16 mouse cellular contexts compared by ENCODE assay signal in the genomic region with DNA sequence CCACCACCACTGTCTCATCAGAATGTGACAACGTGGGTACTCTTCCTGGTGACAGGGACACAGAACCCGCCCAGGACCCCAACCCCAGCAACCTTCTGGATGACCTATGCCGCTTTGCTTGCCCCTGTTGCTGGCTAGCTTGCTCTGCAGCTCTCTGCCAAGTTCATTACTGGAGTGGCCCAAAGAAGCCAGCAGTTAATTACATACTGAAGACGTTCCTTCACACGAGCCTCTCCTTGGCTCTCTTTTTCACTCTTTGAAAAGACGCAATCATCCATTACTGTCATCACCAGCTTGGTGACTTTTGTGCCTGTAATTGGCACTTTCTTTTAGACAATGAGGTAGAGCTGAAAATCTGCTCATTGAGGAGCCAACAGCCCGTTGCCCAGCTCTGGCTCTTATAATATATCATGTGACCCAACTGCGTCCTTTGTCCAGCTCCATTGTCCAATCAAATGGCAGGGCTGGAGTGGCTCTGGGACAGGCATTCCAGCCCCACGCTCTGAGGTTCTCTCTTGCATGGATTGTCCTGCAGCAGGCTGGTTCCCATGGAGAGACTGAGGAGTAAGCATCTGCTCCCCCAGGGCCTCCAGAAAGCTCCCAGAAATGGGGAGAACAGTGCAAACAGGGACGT.
DNase-seq lines count a peak whose midpoint lies in the region; ATAC-seq and TF ChIP-seq lines count a peak whose summit lies in the region.
"Had no signal": no experiment of that assay in that cellular context is flagged by ENCODE, and none has a peak within 500 bp of the region (broad histone marks: within the 10 kb centered on the region; RNA-seq: fewer than 3 reads in every experiment).

No protein-coding gene starts in this region.

- no peak; the same call in 1 of the 2 replicates for ATAC-seq in cerebellum, adult (ENCODE audit: insufficient number of reproducible peaks, low FRiP score, low TSS enrichment)
- ATAC-seq in midbrain, postnatal 0 days (ENCODE audit: low FRiP score) = peak; percentile 86
- ATAC-seq in midbrain, embryonic 16.5 days = no peak; the same call in 1 of the 2 replicates
- ATAC-seq in forebrain, postnatal 0 days = peak; percentile 87
- peak; percentile 75 for ATAC-seq in neural tube, embryonic 13.5 days (ENCODE audit: low read depth)
- ATAC-seq in granulocyte monocyte progenitor cell, adult 5-6 weeks (replicated peaks; ENCODE audit: poor library complexity, severe bottlenecking) = no peak

- intact Hi-C loops in gastrocnemius, postnatal 14 days (cut with DNase I; ENCODE audit: low total_unique reads) = no loop called here

- no peak overlapping the region for H3K4me3 ChIP-seq in midbrain, postnatal 0 days (ENCODE audit: low read depth, low read length)
- H3K4me3 ChIP-seq in midbrain, embryonic 16.5 days (ENCODE audit: low read depth, low read length) = no peak overlapping the region
- no peak overlapping the region for H3K4me3 ChIP-seq in forebrain, postnatal 0 days (ENCODE audit: low read depth, low read length)
- H3K4me3 ChIP-seq in neural tube, embryonic 13.5 days = no peak overlapping the region
- H3K4me3 ChIP-seq: limb, embryonic 10.5 days had no signal

- H3K4me1 ChIP-seq in midbrain, postnatal 0 days (ENCODE audit: insufficient read depth, low read length) = no peaks in the 10 kb centered on the region
- H3K4me1 ChIP-seq in midbrain, embryonic 16.5 days (ENCODE audit: control insufficient read depth, insufficient read depth, low read length) = peaks cover 2% of the 10 kb centered on the region; the same call in 1 of the 2 replicates
- peaks cover 5% of the 10 kb centered on the region; the same call in 1 of the 2 replicates for H3K4me1 ChIP-seq in forebrain, postnatal 0 days (ENCODE audit: insufficient read depth)
- peaks cover 28% of the 10 kb centered on the region for H3K4me1 ChIP-seq in neural tube, embryonic 13.5 days (replicated peaks)

- H3K27ac ChIP-seq in midbrain, postnatal 0 days (ENCODE audit: low read depth, low read length) = no peak overlapping the region
- no peak overlapping the region for H3K27ac ChIP-seq in midbrain, embryonic 16.5 days (ENCODE audit: low read length)
- H3K27ac ChIP-seq in forebrain, postnatal 0 days (ENCODE audit: low read depth, low read length) = no peak overlapping the region
- no peak overlapping the region for H3K27ac ChIP-seq in neural tube, embryonic 13.5 days (replicated peaks)
- H3K27ac ChIP-seq: limb, embryonic 10.5 days had no signal

- 70% methylated on average over 10 of the region's 10 CpGs for WGBS in midbrain, postnatal 0 days
- 57% methylated on average over 10 of the region's 10 CpGs for WGBS in midbrain, embryonic 16.5 days
- WGBS in forebrain, postnatal 0 days = 35% methylated on average over 10 of the region's 10 CpGs
- 40% methylated on average over 10 of the region's 10 CpGs for WGBS in neural tube, embryonic 13.5 days

- no peak for TF ChIP-seq CTCF in midbrain, postnatal 0 days (IDR thresholded peaks at IDR 0.05)
- no peak for TF ChIP-seq CTCF in forebrain, postnatal 0 days (IDR thresholded peaks at IDR 0.05; ENCODE audit: low read depth)

- no peaks in the 10 kb centered on the region for H3K27me3 ChIP-seq in midbrain, postnatal 0 days (ENCODE audit: insufficient read depth, low read length)
- H3K27me3 ChIP-seq in midbrain, embryonic 16.5 days (ENCODE audit: control insufficient read depth, insufficient read depth, low read depth, low read length) = no peaks in the 10 kb centered on the region
- no peaks in the 10 kb centered on the region for H3K27me3 ChIP-seq in forebrain, postnatal 0 days (ENCODE audit: insufficient read depth, low read length)
- no peaks in the 10 kb centered on the region; the same call in 1 of the 2 replicates for H3K27me3 ChIP-seq in neural tube, embryonic 13.5 days

- no peak overlapping the region for H3K9ac ChIP-seq in midbrain, postnatal 0 days (replicated peaks; ENCODE audit: low read length, poor library complexity, severe bottlenecking)
- H3K9ac ChIP-seq in midbrain, embryonic 16.5 days (ENCODE audit: low read depth, low read length) = no peak overlapping the region
- no peak overlapping the region for H3K9ac ChIP-seq in forebrain, postnatal 0 days
- no peak overlapping the region for H3K9ac ChIP-seq in neural tube, embryonic 13.5 days

- peak; percentile 35 for DNase-seq in cerebellum, adult 9-11 months
- DNase-seq in midbrain, postnatal 0 days (ENCODE audit: low spot score) = peak; percentile 84
- DNase-seq in forebrain, postnatal 0 days = peak; percentile 46
- no peak for DNase-seq in gastrocnemius, postnatal 14 days
- DNase-seq: adrenal gland, adult 8-10 months; heart, adult 11 months; heart, postnatal 14 days; kidney, adult 11 months; kidney, postnatal 4 days; lung, postnatal 4 days; thymus, postnatal 14 days had no signal

- H3K9me3 ChIP-seq in midbrain, postnatal 0 days (ENCODE audit: low read length) = no peaks in the 10 kb centered on the region
- no peaks in the 10 kb centered on the region for H3K9me3 ChIP-seq in midbrain, embryonic 16.5 days (replicated peaks; ENCODE audit: control insufficient read depth, low read length, poor library complexity, severe bottlenecking)
- no peaks in the 10 kb centered on the region for H3K9me3 ChIP-seq in forebrain, postnatal 0 days (ENCODE audit: low read length)
- H3K9me3 ChIP-seq in neural tube, embryonic 13.5 days = no peaks in the 10 kb centered on the region
- H3K9me3 ChIP-seq: limb, embryonic 10.5 days had no signal

- no peak overlapping the region for H3K4me2 ChIP-seq in midbrain, postnatal 0 days (ENCODE audit: low read depth, low read length, poor library complexity, severe bottlenecking)
- no peak overlapping the region for H3K4me2 ChIP-seq in midbrain, embryonic 16.5 days (ENCODE audit: low read length)
- H3K4me2 ChIP-seq in forebrain, postnatal 0 days (ENCODE audit: low read depth) = no peak overlapping the region
- H3K4me2 ChIP-seq in neural tube, embryonic 13.5 days = no peak overlapping the region

- no peaks in the 10 kb centered on the region for H3K36me3 ChIP-seq in midbrain, postnatal 0 days (ENCODE audit: insufficient read depth, low read length)
- H3K36me3 ChIP-seq in midbrain, embryonic 16.5 days (ENCODE audit: control insufficient read depth, insufficient read depth, low read length) = no peaks in the 10 kb centered on the region
- no peaks in the 10 kb centered on the region for H3K36me3 ChIP-seq in forebrain, postnatal 0 days (ENCODE audit: insufficient read depth)
- no peaks in the 10 kb centered on the region for H3K36me3 ChIP-seq in neural tube, embryonic 13.5 days
- H3K36me3 ChIP-seq: limb, embryonic 10.5 days had no signal

Comparison
In these comparisons a context has a peak if more than half of its experiments do, and no peak if none do; other contexts are left out.
1. ATAC-seq: peak in midbrain, postnatal 0 days (single experiment), forebrain, postnatal 0 days (single experiment) and neural tube, embryonic 13.5 days (single experiment); none in cerebellum, adult (single experiment), midbrain, embryonic 16.5 days (single experiment) and granulocyte monocyte progenitor cell, adult 5-6 weeks (single experiment).